Mouse (Mus musculus) forebrain, embryonic 11.5 days (tissue): Measurements from ENCODE around the gene Gm5269. TPM values are rescaled to one million over a fixed set of nuclear protein-coding genes. Genes with fewer than 3 reads are reported as not detected.

Source experiments
- ATAC-seq: fragments of 200-750 bp; cut with Nextera tagmentation; replicated peaks from 2 replicates; pipeline ENCODE4 v1.8.0; 2017; ENCODE audit warnings: moderate TSS enrichment; ENCODE audit not compliant: low FRiP score
- DNase-seq: peaks from one replicate; pipeline ENCODE4 v3.0.0-alpha.2; 2017; ENCODE audit warnings: low spot score
- H3K27ac ChIP-seq: fragments of 300-500 bp; sonication (generic); 2 replicates; pipeline ENCODE4 v1.5.1; 2014; ENCODE audit warnings: low read depth, low read length
- H3K27me3 ChIP-seq: fragments of 300-500 bp; sonication (generic); 2 replicates; pipeline ENCODE4 v1.6.1; 2014; ENCODE audit warnings: mild to moderate bottlenecking, low read length, mixed read lengths; ENCODE audit not compliant: control insufficient read depth, insufficient read depth
- H3K36me3 ChIP-seq: fragments of 300-500 bp; sonication (generic); 2 replicates; pipeline ENCODE4 v1.6.1; 2014; ENCODE audit warnings: mild to moderate bottlenecking, low read length, moderate library complexity, mixed read lengths; ENCODE audit not compliant: control insufficient read depth, insufficient read depth
- H3K4me1 ChIP-seq: fragments of 300-500 bp; sonication (generic); replicated peaks from 2 replicates; pipeline ENCODE4 v1.6.1; 2014; ENCODE audit warnings: low read length, mixed read lengths; ENCODE audit not compliant: control insufficient read depth, insufficient read depth
- H3K4me2 ChIP-seq: fragments of 300-500 bp; sonication (generic); 2 replicates; pipeline ENCODE4 v1.6.1; 2014; ENCODE audit warnings: low read depth, mild to moderate bottlenecking, low read length, moderate library complexity, mixed read lengths; ENCODE audit not compliant: severe bottlenecking
- H3K4me3 ChIP-seq: fragments of 300-500 bp; sonication (generic); 2 replicates; pipeline ENCODE4 v1.5.1; 2014; ENCODE audit warnings: low read depth, low read length
- H3K9ac ChIP-seq: fragments of 300-500 bp; sonication (generic); 2 replicates; pipeline ENCODE4 v1.6.1; 2014; ENCODE audit warnings: low read length
- H3K9me3 ChIP-seq: fragments of 300-500 bp; sonication (generic); 2 replicates; pipeline ENCODE4 v1.6.1; 2016; ENCODE audit warnings: low read length, mixed read lengths; ENCODE audit not compliant: control insufficient read depth
- WGBS: fragments of 180-500 bp; shearing (Covaris S2); extraction: QIAGEN DNeasy Blood & Tissue Kit; methylation state at CpG from one replicate; pipeline ENCODE4 v1.1.7; 2014; 5-methylcytosine and 5-hydroxymethylcytosine counted together
- polyA plus RNA-seq: library from polyadenylated mRNA; unstranded; fragments of >200 nt; fragmentation: Nextera tagmentation; extraction: Ambion mirVana; gene quantifications from 2 replicates; pipeline ENCODE4 v1.2.1, GENCODE M21; 2014

Gm5269 gene
- polyA plus RNA-seq, 1 experiment from 2014 or later: not detected

DNA sequence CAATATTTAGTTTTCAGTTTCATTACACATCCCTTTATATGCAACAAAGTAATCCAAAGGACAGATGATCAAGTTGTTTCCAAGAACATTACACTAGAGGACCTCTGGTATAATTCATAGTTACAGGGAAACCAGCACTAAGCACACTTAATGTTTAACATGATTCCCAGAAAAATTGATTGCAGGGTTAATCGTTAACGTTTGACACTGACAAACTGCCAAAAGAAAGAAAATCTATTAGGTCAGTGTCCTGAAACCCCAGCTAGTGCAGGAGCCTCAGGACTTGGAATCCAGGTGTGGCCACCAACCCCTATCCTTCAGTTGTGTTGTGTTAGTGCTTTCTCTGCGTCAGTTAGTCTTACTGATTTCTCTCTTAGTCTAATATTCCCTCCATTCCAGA, 30.6 kb upstream of the Gm5269 start:
- no peaks in the 10 kb centered on the region for H3K9me3 ChIP-seq
- 90% methylated on average over 3 of the region's 3 CpGs for WGBS

GRCm38 (mm10) chr1:45919752-45920151, 29.7 kb upstream of the Gm5269 start:
- Histone ChIP-seq H3K4me2 (no peak overlapping the region), H3K4me1 (no peaks in the 10 kb centered on the region), H3K27me3 (peaks cover 3% of the 10 kb centered on the region; the same call in 1 of the 2 replicates), H3K9me3 (no peaks in the 10 kb centered on the region), H3K9ac (no peak overlapping the region), H3K36me3 (no peaks in the 10 kb centered on the region), H3K4me3 (no peak overlapping the region), H3K27ac (no peak overlapping the region)
- 91% methylated on average over 1 of the region's 1 CpGs for WGBS
- no peak for DNase-seq
- ATAC-seq: no peak

More for the DNA sequence above, 30.6 kb upstream of the Gm5269 start:
- ATAC-seq: no peak
- H3K4me3 ChIP-seq: no peak overlapping the region
- H3K4me1 ChIP-seq: no peaks in the 10 kb centered on the region
- H3K36me3 ChIP-seq: no peaks in the 10 kb centered on the region
- peaks cover 3% of the 10 kb centered on the region; the same call in 1 of the 2 replicates for H3K27me3 ChIP-seq
- H3K4me2 ChIP-seq: no peak overlapping the region
- H3K27ac ChIP-seq: no peak overlapping the region
- no peak overlapping the region for H3K9ac ChIP-seq
- DNase-seq: no peak

GRCm38 (mm10) chr1:45917136-45917803, 27.2 kb upstream of the Gm5269 start:
- Histone ChIP-seq H3K4me1 (no peaks in the 10 kb centered on the region), H3K4me2 (no peak overlapping the region), H3K36me3 (no peaks in the 10 kb centered on the region), H3K27me3 (no peaks in the 10 kb centered on the region), H3K9me3 (no peaks in the 10 kb centered on the region), H3K4me3 (no peak overlapping the region), H3K27ac (no peak overlapping the region), H3K9ac (no peak overlapping the region)
- DNase-seq (no peak), ATAC-seq (no peak)
- WGBS: 82% methylated on average over 4 of the region's 4 CpGs

DNA sequence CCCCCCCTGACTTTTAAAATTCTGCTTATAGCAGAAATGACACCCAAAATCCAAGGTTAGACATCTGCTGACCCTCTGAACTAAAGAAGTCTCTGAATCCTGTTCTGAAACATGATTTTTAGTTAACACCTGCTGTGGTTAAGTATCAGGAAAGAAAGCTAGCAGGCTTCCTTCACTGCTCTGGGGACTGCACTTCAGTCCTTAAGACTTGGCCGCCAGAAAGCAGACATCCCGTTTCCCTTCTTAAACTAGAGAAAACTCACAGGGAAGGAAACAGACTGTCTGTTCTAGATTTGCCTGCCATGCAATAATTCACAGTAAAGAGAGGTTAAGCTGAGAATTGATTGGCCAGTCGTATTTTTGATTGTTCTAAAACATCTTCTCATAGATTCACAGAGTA, 26.1 kb upstream of the Gm5269 start:
- H3K27ac ChIP-seq: no peak overlapping the region
- H3K36me3 ChIP-seq: no peaks in the 10 kb centered on the region
- H3K4me2 ChIP-seq: no peak overlapping the region
- no peak overlapping the region for H3K9ac ChIP-seq
- no peak for ATAC-seq
- 87% methylated on average over 3 of the region's 3 CpGs for WGBS
- H3K4me3 ChIP-seq: no peak overlapping the region
- H3K27me3 ChIP-seq: no peaks in the 10 kb centered on the region
- no peaks in the 10 kb centered on the region for H3K9me3 ChIP-seq
- no peaks in the 10 kb centered on the region for H3K4me1 ChIP-seq
- DNase-seq: no peak

GRCm38 (mm10) chr1:45914236-45914635, 24.2 kb upstream of the Gm5269 start:
- Histone ChIP-seq H3K27me3 (no peaks in the 10 kb centered on the region), H3K4me1 (no peaks in the 10 kb centered on the region), H3K36me3 (no peaks in the 10 kb centered on the region), H3K4me3 (no peak overlapping the region), H3K9me3 (no peaks in the 10 kb centered on the region), H3K4me2 (no peak overlapping the region), H3K27ac (no peak overlapping the region), H3K9ac (no peak overlapping the region)
- 89% methylated on average over 4 of the region's 4 CpGs for WGBS
- DNase-seq (no peak), ATAC-seq (no peak)

DNA sequence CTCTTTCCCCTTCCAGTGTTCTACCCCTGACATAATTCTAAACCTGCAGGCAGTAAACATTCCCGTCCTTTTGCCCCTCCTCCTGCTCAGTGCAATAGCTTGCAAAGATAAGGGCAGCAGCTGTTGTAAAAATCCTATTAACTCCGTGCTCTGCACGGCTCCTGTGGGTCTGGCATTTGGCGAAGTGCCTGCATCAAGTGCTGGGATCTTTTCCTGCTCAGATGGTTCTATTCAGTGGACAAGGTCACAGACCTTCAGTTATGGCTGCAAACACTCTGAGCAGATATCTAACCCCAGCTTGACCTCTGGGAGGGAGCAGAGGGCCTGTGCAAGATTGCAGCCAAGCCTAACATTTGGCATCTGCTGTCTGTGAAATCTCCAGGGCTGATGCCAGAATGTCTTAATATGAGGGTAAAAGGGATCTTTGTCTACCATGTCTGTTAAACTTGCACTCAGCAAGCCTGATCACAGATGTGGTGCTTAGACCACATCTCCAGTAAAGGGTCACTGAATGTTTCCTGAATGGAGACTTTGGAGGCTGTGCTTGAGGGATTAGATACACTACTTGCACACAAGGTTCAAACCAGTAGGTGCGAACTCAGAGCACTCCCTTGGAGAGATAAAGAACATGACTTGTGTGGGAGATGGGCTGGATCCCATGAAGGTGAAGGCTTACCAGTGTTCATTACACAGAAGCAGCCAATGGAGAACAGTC, 15.2 kb upstream of the Gm5269 start:
- Histone ChIP-seq H3K4me1 (no peaks in the 10 kb centered on the region), H3K9me3 (no peaks in the 10 kb centered on the region), H3K4me2 (no peak overlapping the region), H3K9ac (no peak overlapping the region), H3K27ac (no peak overlapping the region), H3K36me3 (no peaks in the 10 kb centered on the region), H3K27me3 (no peaks in the 10 kb centered on the region), H3K4me3 (no peak overlapping the region)
- WGBS: 35% methylated on average over 5 of the region's 5 CpGs
- no peak; the same call in 1 of the 2 replicates for ATAC-seq
- DNase-seq: peak; percentile 49

DNA sequence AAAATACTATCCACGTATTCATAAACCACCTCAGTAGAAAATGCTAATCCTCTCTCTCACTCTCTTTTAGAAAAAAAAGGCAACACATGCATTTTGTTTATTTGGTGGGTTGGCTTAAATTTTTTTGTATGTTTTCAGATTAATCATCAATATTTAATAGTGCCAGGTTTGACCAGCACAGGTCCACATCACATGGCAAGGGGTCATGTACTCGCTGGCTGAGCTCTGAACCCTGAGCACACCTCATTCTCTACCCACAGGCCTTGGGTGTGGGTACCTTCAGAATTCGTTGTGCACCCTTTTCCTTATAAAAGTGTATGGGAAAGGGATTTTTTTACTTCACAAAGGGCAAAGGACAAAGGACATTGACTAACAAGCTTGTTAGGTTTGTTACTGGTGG, 14.1 kb upstream of the Gm5269 start:
- ATAC-seq (no peak), DNase-seq (no peak)
- H3K27me3 ChIP-seq: no peaks in the 10 kb centered on the region
- no peak overlapping the region for H3K4me3 ChIP-seq
- no peaks in the 10 kb centered on the region for H3K36me3 ChIP-seq
- no peak overlapping the region for H3K9ac ChIP-seq
- no peak overlapping the region for H3K27ac ChIP-seq
- 82% methylated on average over 3 of the region's 3 CpGs for WGBS
- H3K9me3 ChIP-seq: no peaks in the 10 kb centered on the region
- no peak overlapping the region for H3K4me2 ChIP-seq
- no peaks in the 10 kb centered on the region for H3K4me1 ChIP-seq

- Histone ChIP-seq H3K9ac (no peak overlapping the region), H3K9me3 (no peaks in the 10 kb centered on the region), H3K36me3 (no peaks in the 10 kb centered on the region), H3K4me1 (no peaks in the 10 kb centered on the region), H3K4me2 (no peak overlapping the region), H3K27ac (no peak overlapping the region), H3K4me3 (no peak overlapping the region), H3K27me3 (no peaks in the 10 kb centered on the region)
- DNase-seq: no peak
- 79% methylated on average over 1 of the region's 1 CpGs for WGBS
- no peak for ATAC-seq
Measured at GRCm38 (mm10) chr1:45898044-45898443, 8.0 kb upstream of the Gm5269 start.
